11 mouse cellular contexts compared by ENCODE assay signal in the genomic region with DNA sequence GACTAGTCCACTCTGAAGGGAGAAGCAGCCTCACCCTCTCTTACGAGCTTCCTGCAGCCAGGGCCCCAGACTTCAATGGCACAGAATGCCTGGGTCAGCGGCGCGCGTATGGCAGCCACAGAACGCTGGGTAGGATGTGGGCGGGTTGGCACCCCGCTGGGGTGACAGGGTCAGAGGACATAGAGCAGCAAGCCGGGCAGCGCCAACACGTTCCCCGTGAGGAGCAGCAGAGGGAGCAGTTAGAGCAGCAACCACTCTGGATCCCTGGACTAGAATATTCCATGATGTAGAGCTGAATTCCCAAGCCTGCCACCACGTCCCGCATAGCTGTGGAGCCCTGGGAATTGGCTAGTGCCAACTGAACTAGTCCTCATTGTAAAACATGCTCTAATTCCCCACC. TPM values are rescaled to one million over a fixed set of nuclear protein-coding genes. Genes with fewer than 3 reads are reported as not detected.
A peak's percentile ranks its signal among the peaks of the same experiment; 100 is the strongest.
DNase-seq lines count a peak whose midpoint lies in the region; ATAC-seq and TF ChIP-seq lines count a peak whose summit lies in the region.
"Had no signal": no experiment of that assay in that cellular context is flagged by ENCODE, and none has a peak within 500 bp of the region (broad histone marks: within the 10 kb centered on the region; RNA-seq: fewer than 3 reads in every experiment).

No protein-coding gene starts in this region.

- TF ChIP-seq POLR2A in bone marrow macrophage, adult 2 months (IDR thresholded peaks at IDR 0.05; ENCODE audit: borderline replicate concordance, low read depth, low read length) = no peak

- H3K9ac ChIP-seq in kidney, embryonic 16.5 days (replicated peaks; ENCODE audit: low read length) = no peak overlapping the region
- no peak overlapping the region for H3K9ac ChIP-seq in forebrain, embryonic 14.5 days (ENCODE audit: low read length)
- H3K9ac ChIP-seq: embryonic facial prominence, embryonic 12.5 days; lung, embryonic 15.5 days had no signal

- H3K4me2 ChIP-seq in kidney, embryonic 16.5 days (replicated peaks; ENCODE audit: low read depth, low read length) = no peak overlapping the region
- no peak overlapping the region for H3K4me2 ChIP-seq in forebrain, embryonic 14.5 days (ENCODE audit: low read length)
- H3K4me2 ChIP-seq: embryonic facial prominence, embryonic 12.5 days; lung, embryonic 15.5 days had no signal

- H3K27me3 ChIP-seq in kidney, embryonic 16.5 days (ENCODE audit: insufficient read depth, low read length) = peaks cover 43% of the 10 kb centered on the region
- peaks cover 3% of the 10 kb centered on the region; the same call in 1 of the 2 replicates for H3K27me3 ChIP-seq in forebrain, embryonic 14.5 days (replicated peaks; ENCODE audit: control insufficient read depth, insufficient read depth, low read length)
- H3K27me3 ChIP-seq: Patski had no signal

- peak; percentile 63 for DNase-seq in kidney, adult 18-20 months
- peak; percentile 52 for DNase-seq in ZHBTc4 (ENCODE audit: low read depth, low spot score)
- peak; percentile 70 for DNase-seq in kidney, adult 9 months
- DNase-seq in thymus, postnatal 4 days = no peak
- DNase-seq in right cerebral cortex, postnatal 36 days (ENCODE audit: low spot score in 2 of 2) = no peak
- no peak for DNase-seq in forebrain, embryonic 14.5 days (ENCODE audit: low spot score)

- 0 out of 2 replicates have a peak, but pooled peaks cover 5% of the 10 kb centered on the region for H3K4me1 ChIP-seq in kidney, embryonic 16.5 days (ENCODE audit: insufficient read depth, low read length)
- H3K4me1 ChIP-seq in bone marrow macrophage, adult 2 months (ENCODE audit: control insufficient read depth, insufficient read depth, low read length) = peaks cover 9% of the 10 kb centered on the region
- peaks cover 3% of the 10 kb centered on the region for H3K4me1 ChIP-seq in forebrain, embryonic 14.5 days (ENCODE audit: control insufficient read depth, insufficient read depth, low read length)
- H3K4me1 ChIP-seq: embryonic facial prominence, embryonic 12.5 days; lung, embryonic 15.5 days had no signal

- H3K27ac ChIP-seq in kidney, embryonic 16.5 days (ENCODE audit: low read length) = no peak overlapping the region
- no peak overlapping the region for H3K27ac ChIP-seq in bone marrow macrophage, adult 2 months (ENCODE audit: insufficient read depth, low read depth, low read length)
- H3K27ac ChIP-seq in forebrain, embryonic 14.5 days (ENCODE audit: low read depth, low read length) = no peak overlapping the region
- H3K27ac ChIP-seq: embryonic facial prominence, embryonic 12.5 days; lung, embryonic 15.5 days had no signal

- ATAC-seq in kidney, embryonic 16.5 days (ENCODE audit: low FRiP score, low TSS enrichment) = no peak
- no peak for ATAC-seq in forebrain, embryonic 14.5 days
- ATAC-seq: Patski had no signal

- H3K4me3 ChIP-seq in kidney, embryonic 16.5 days (ENCODE audit: low read length) = no peak overlapping the region
- peak overlapping the region; percentile 39 for H3K4me3 ChIP-seq in bone marrow macrophage, adult 2 months (ENCODE audit: insufficient read depth, low read length)
- no peak overlapping the region for H3K4me3 ChIP-seq in forebrain, embryonic 14.5 days (ENCODE audit: low read depth, low read length)
- H3K4me3 ChIP-seq: embryonic facial prominence, embryonic 12.5 days; lung, embryonic 15.5 days had no signal

- TF ChIP-seq CTCF in bone marrow macrophage, adult 2 months (IDR thresholded peaks at IDR 0.05; ENCODE audit: low read depth, low read length) = no peak; the same call in 1 of the 2 replicates

- no peaks in the 10 kb centered on the region for H3K36me3 ChIP-seq in kidney, embryonic 16.5 days (ENCODE audit: insufficient read depth, low read length)
- no peaks in the 10 kb centered on the region for H3K36me3 ChIP-seq in forebrain, embryonic 14.5 days (ENCODE audit: control insufficient read depth, insufficient read depth, low read length)
- H3K36me3 ChIP-seq: embryonic facial prominence, embryonic 12.5 days; lung, embryonic 15.5 days had no signal

- WGBS in kidney, embryonic 16.5 days = 12% methylated on average over 14 of the region's 14 CpGs
- 21% methylated on average over 14 of the region's 14 CpGs for WGBS in forebrain, embryonic 14.5 days

- H3K9me3 ChIP-seq in kidney, embryonic 16.5 days (ENCODE audit: low read length) = no peaks in the 10 kb centered on the region
- no peaks in the 10 kb centered on the region for H3K9me3 ChIP-seq in forebrain, embryonic 14.5 days (replicated peaks; ENCODE audit: control insufficient read depth, low read length)
- H3K9me3 ChIP-seq: embryonic facial prominence, embryonic 12.5 days; lung, embryonic 15.5 days had no signal

RNA-seq across cellular contexts. Expression of a gene that starts 5.7 kb away (rescaled TPM):
- polyA plus RNA-seq in kidney, embryonic 16.5 days (2015; fragmentation: Nextera tagmentation; extraction: Ambion mirVana) = 7.3 and 8.5 TPM in 2 replicates
- polyA plus RNA-seq in bone marrow macrophage, adult 2 months (2012; ENCODE audit: insufficient read depth, insufficient read length, missing spikeins) = not detected in 2 replicates
- polyA plus RNA-seq in forebrain, embryonic 14.5 days (2014; fragmentation: Nextera tagmentation; extraction: Ambion mirVana) = 0.48 and 0.68 TPM in 2 replicates

RNA-seq across cellular contexts. Expression of a gene that starts 44.8 kb away (rescaled TPM):
- 157 and 160 TPM in 2 replicates for polyA plus RNA-seq in kidney, embryonic 16.5 days (2015; fragmentation: Nextera tagmentation; extraction: Ambion mirVana)
- 97.9 and 99.5 TPM in 2 replicates for polyA plus RNA-seq in bone marrow macrophage, adult 2 months (2012; ENCODE audit: insufficient read depth, insufficient read length, missing spikeins)
- 56.6 and 61.9 TPM in 2 replicates for polyA plus RNA-seq in forebrain, embryonic 14.5 days (2014; fragmentation: Nextera tagmentation; extraction: Ambion mirVana)

RNA-seq across cellular contexts. Expression of a gene that starts 54.0 kb away (rescaled TPM):
- polyA plus RNA-seq in kidney, embryonic 16.5 days (2015; fragmentation: Nextera tagmentation; extraction: Ambion mirVana) = 0.68 and 0.85 TPM in 2 replicates
- polyA plus RNA-seq in bone marrow macrophage, adult 2 months (2012; ENCODE audit: insufficient read depth, insufficient read length, missing spikeins) = not detected in 2 replicates
- polyA plus RNA-seq in forebrain, embryonic 14.5 days (2014; fragmentation: Nextera tagmentation; extraction: Ambion mirVana) = not detected in 2 replicates
- polyA plus RNA-seq: Patski had no signal

Comparison
In these comparisons a context has a peak if more than half of its experiments do, and no peak if none do; other contexts are left out.
1. DNase-seq: peak in kidney, adult 18-20 months (single experiment), ZHBTc4 (single experiment) and kidney, adult 9 months (single experiment); none in thymus, postnatal 4 days (single experiment), right cerebral cortex, postnatal 36 days (0 of 2) and forebrain, embryonic 14.5 days (single experiment).